Mouse (Mus musculus): ENCODE data around the gene Txndc2.
"Not testable (repeated sequence)": the region's sequence is repeated elsewhere in the genome, so short reads cannot be mapped to it uniquely, and the experiment has no call there.

Txndc2 gene

GRCm38 (mm10) chr17:65656076-65656475, 14.1 kb upstream of the Txndc2 start:
- DNase-seq (ENCODE audit: low spot score), result no peak

GRCm38 (mm10) chr17:65655608-65656007, 13.6 kb upstream of the Txndc2 start:
- DNase-seq (ENCODE audit: low spot score), result no peak

- DNase-seq (ENCODE audit: low spot score), result no peak
These were observed 8.6 kb upstream of the Txndc2 start for GRCm38 (mm10) chr17:65650598-65650997.

- DNase-seq (ENCODE audit: low spot score), result no peak
These were observed 7.2 kb upstream of the Txndc2 start for GRCm38 (mm10) chr17:65649175-65649493.

GRCm38 (mm10) chr17:65648371-65649174, 6.6 kb upstream of the Txndc2 start:
- no peak for DNase-seq (ENCODE audit: low spot score)

GRCm38 (mm10) chr17:65647961-65648360, 6.0 kb upstream of the Txndc2 start:
- DNase-seq (ENCODE audit: low spot score), result no peak

GRCm38 (mm10) chr17:65647226-65647625, 5.3 kb upstream of the Txndc2 start:
- DNase-seq (ENCODE audit: low spot score), result no peak

GRCm38 (mm10) chr17:65643579-65643978, 1.6 kb upstream of the Txndc2 start:
- no peak for DNase-seq (ENCODE audit: low spot score)

GRCm38 (mm10) chr17:65643051-65643521, 1.1 kb upstream of the Txndc2 start:
- no peak for DNase-seq (ENCODE audit: low spot score)

GRCm38 (mm10) chr17:65642578-65642991, 617 bp upstream of the Txndc2 start:
- no peak for DNase-seq (ENCODE audit: low spot score)

- DNase-seq (ENCODE audit: low spot score), result no peak
These were observed 2.8 kb downstream of the Txndc2 start for GRCm38 (mm10) chr17:65639144-65639543.

GRCm38 (mm10) chr17:65635715-65636360, 6.1 kb downstream of the Txndc2 start:
- no peak for DNase-seq (ENCODE audit: low spot score)

GRCm38 (mm10) chr17:65629943-65630342, 12.0 kb downstream of the Txndc2 start:
- no peak for DNase-seq (ENCODE audit: low spot score)

- DNase-seq (ENCODE audit: low spot score), result not testable (repeated sequence)
These were observed 13.0 kb downstream of the Txndc2 start for GRCm38 (mm10) chr17:65628823-65629532.

GRCm38 (mm10) chr17:65626301-65626700, 15.7 kb downstream of the Txndc2 start:
- no peak for DNase-seq (ENCODE audit: low spot score)

GRCm38 (mm10) chr17:65625563-65625962, 16.4 kb downstream of the Txndc2 start:
- DNase-seq (ENCODE audit: low spot score), result no peak

GRCm38 (mm10) chr17:65623130-65623529, 18.8 kb downstream of the Txndc2 start:
- DNase-seq (ENCODE audit: low spot score), result no peak

- no peak for DNase-seq (ENCODE audit: low spot score)
These were observed 23.5 kb downstream of the Txndc2 start for GRCm38 (mm10) chr17:65618431-65618830.

GRCm38 (mm10) chr17:65615678-65616077, 26.3 kb downstream of the Txndc2 start:
- no peak for DNase-seq (ENCODE audit: low spot score)

- DNase-seq (ENCODE audit: low spot score), result no peak
These were observed 27.5 kb downstream of the Txndc2 start for GRCm38 (mm10) chr17:65614431-65614830.

- DNase-seq (ENCODE audit: low spot score), result peak; percentile 96
These were observed 28.2 kb downstream of the Txndc2 start, which contains the start of gene Vapa for GRCm38 (mm10) chr17:65613463-65614412. Vapa (minus strand) TSS chr17:65613555.

GRCm38 (mm10) chr17:65613142-65613462, 28.9 kb downstream of the Txndc2 start:
- DNase-seq (ENCODE audit: low spot score), result no peak

Data from c-Kit-positive CD71-positive TER-119-positive erythroid progenitor cells, embryonic 14.5 days (primary cell).